Mouse (Mus musculus): Measurements from ENCODE around the gene A830005F24Rik. TPM values are rescaled to one million over a fixed set of nuclear protein-coding genes. Genes with fewer than 3 reads are reported as not detected.

The A830005F24Rik gene
- total RNA-seq (2012; rRNA removed) (1.8 and 2.4 TPM in 2 replicates), total RNA-seq (2014; rRNA removed) (2.7 and 4.2 TPM in 2 replicates), polyA plus RNA-seq (2012; ENCODE audit: insufficient read length, low read depth) (2.0 and 2.8 TPM in 2 replicates)

- Histone ChIP-seq H3K27ac (ENCODE audit: insufficient read depth, low read depth) (no peak within 1 kb of the TSS), H3K9ac (ENCODE audit: insufficient read depth, low read depth) (peak within 1 kb of the TSS; percentile 90), H3K36me3 (replicated peaks in 1 of 2; ENCODE audit: control insufficient read depth in 1 of 2, insufficient read depth in 1 of 2, low read length in 1 of 2) (peaks cover 0 to 11% of the 10 kb centered on the region in 2 experiments), H3K79me2 (replicated peaks; ENCODE audit: control insufficient read depth, extremely low read depth, insufficient read depth, poor library complexity, severe bottlenecking) (no peaks in the 10 kb centered on the region), H3K27me3 (replicated peaks) (no peaks in the 10 kb centered on the region), H3K9me3 (replicated peaks; ENCODE audit: low read length) (no peaks in the 10 kb centered on the region), H3K4me3 (replicated peaks in 1 of 3; ENCODE audit: low read depth in 2 of 3, low read length in 2 of 3, poor library complexity in 1 of 3) (peak within 1 kb of the TSS; percentile 70 to 97 (median 92)), H3K4me2 (ENCODE audit: insufficient read depth, low read depth, poor library complexity, severe bottlenecking) (peak within 1 kb of the TSS; percentile 90), H3K4me1 (ENCODE audit: control insufficient read depth in 1 of 2, insufficient read depth in 2 of 2) (peaks cover 7 to 33% of the 10 kb centered on the region in 2 experiments; a peak in 3 of 4 replicates)
- DNase-seq (ENCODE audit: extremely low read depth) = peak; percentile 91
- in situ Hi-C loops (cut with MboI; ENCODE audit: low pct_ligation_motif_present, low pct_unique_long_range_greater_than_20kb, low sequenced_read_pairs) (no loop called here), dilution Hi-C loops (cut with MboI; ENCODE audit: extremely low pct_ligation_motif_present, extremely low pct_unique_long_range_greater_than_20kb, low sequenced_read_pairs) (no loop called here)
- no peak for TF ChIP-seq MEF2A (IDR thresholded peaks at IDR 0.05; ENCODE audit: borderline replicate concordance, low read depth, low read length)
- TF ChIP-seq ETS1 (conservative IDR thresholded peaks at IDR 0.05; ENCODE audit: low read depth, low read length) = no peak
- no peak for TF ChIP-seq CTCF (conservative IDR thresholded peaks at IDR 0.05 in 1 of 2, IDR thresholded peaks at IDR 0.05 in 1 of 2; ENCODE audit: low read depth in 2 of 2, low read length in 2 of 2)
- peak; percentile 76; the same call in 1 of the 2 replicates for TF ChIP-seq NELFE (IDR thresholded peaks at IDR 0.05; ENCODE audit: low read depth, low read length)
- TF ChIP-seq ELF1 (IDR thresholded peaks at IDR 0.05; ENCODE audit: low read depth, low read length) = peak; percentile 97
- no peak for TF ChIP-seq JUN (IDR thresholded peaks at IDR 0.05; ENCODE audit: insufficient read depth, low read depth, low read length)
- no peak for TF ChIP-seq CHD2 (IDR thresholded peaks at IDR 0.05; ENCODE audit: low read length)
- TF ChIP-seq PAX5 (IDR thresholded peaks at IDR 0.05; ENCODE audit: low read length) = no peak
- no peak for TF ChIP-seq UBTF (IDR thresholded peaks at IDR 0.05; ENCODE audit: low read depth, low read length)
- TF ChIP-seq SMC3 (IDR thresholded peaks at IDR 0.05; ENCODE audit: low read depth, low read length) = no peak
- TF ChIP-seq IRF4 (IDR thresholded peaks at IDR 0.05; ENCODE audit: low read depth, low read length) = peak; percentile 6; the same call in 1 of the 2 replicates
- TF ChIP-seq POLR2A (IDR thresholded peaks at IDR 0.05; ENCODE audit: low read depth, low read length) = peak; percentile 86
- TF ChIP-seq JUND (conservative IDR thresholded peaks at IDR 0.05; ENCODE audit: low read depth, low read length) = no peak
- peak; percentile 14; the same call in 1 of the 2 replicates for TF ChIP-seq ZNF384 (IDR thresholded peaks at IDR 0.05; ENCODE audit: low read depth, low read length)
- peak; percentile 73 for TF ChIP-seq TCF12 (IDR thresholded peaks at IDR 0.05; ENCODE audit: low read depth, low read length)
- peak; percentile 70 for TF ChIP-seq SIN3A (IDR thresholded peaks at IDR 0.05; ENCODE audit: low read length)
- TF ChIP-seq MYC (IDR thresholded peaks at IDR 0.05; ENCODE audit: low read depth, low read length) = peak; percentile 35; the same call in 1 of the 2 replicates
- TF ChIP-seq MXI1 (IDR thresholded peaks at IDR 0.05; ENCODE audit: low read depth, low read length) = peak; percentile 76
- TF ChIP-seq MAZ (IDR thresholded peaks at IDR 0.05; ENCODE audit: low read depth, low read length) = no peak
- TF ChIP-seq E2F4 (IDR thresholded peaks at IDR 0.05; ENCODE audit: insufficient replicate concordance, low read depth, low read length) = no peak
- TF ChIP-seq EP300 (IDR thresholded peaks at IDR 0.05; ENCODE audit: low read length) = no peak
- peak; percentile 84 for TF ChIP-seq MAFK (IDR thresholded peaks at IDR 0.05; ENCODE audit: insufficient replicate concordance, low read length)
- peak; percentile 84 for TF ChIP-seq NRF1 (IDR thresholded peaks at IDR 0.05; ENCODE audit: low read depth, low read length)
- no peak for TF ChIP-seq ZC3H11A (IDR thresholded peaks at IDR 0.05; ENCODE audit: low read depth, low read length)
- peak; percentile 35; the same call in 1 of the 2 replicates for TF ChIP-seq GABPA (IDR thresholded peaks at IDR 0.05; ENCODE audit: insufficient replicate concordance, low read depth, low read length)
- no peak for TF ChIP-seq USF1 (IDR thresholded peaks at IDR 0.05; ENCODE audit: low read depth, low read length)
- TF ChIP-seq ZMIZ1 (IDR thresholded peaks at IDR 0.05; ENCODE audit: low read depth, low read length) = peak; percentile 53; the same call in 1 of the 2 replicates
- no peak for TF ChIP-seq USF2 (conservative IDR thresholded peaks at IDR 0.05; ENCODE audit: low read depth, low read length)
- peak; percentile 74; the same call in 1 of the 2 replicates for TF ChIP-seq CHD1 (IDR thresholded peaks at IDR 0.05; ENCODE audit: low read depth, low read length)
- no peak for TF ChIP-seq ZKSCAN1 (IDR thresholded peaks at IDR 0.05; ENCODE audit: borderline replicate concordance, low read depth, low read length)
- TF ChIP-seq TBP (conservative IDR thresholded peaks at IDR 0.05; ENCODE audit: low read depth, low read length) = peak; percentile 59; the same call in 1 of the 2 replicates
- no peak for TF ChIP-seq BHLHE40 (IDR thresholded peaks at IDR 0.05; ENCODE audit: low read depth, low read length)
- no peak for TF ChIP-seq RAD21 (IDR thresholded peaks at IDR 0.05; ENCODE audit: low read depth, low read length)
- TF ChIP-seq HCFC1 (IDR thresholded peaks at IDR 0.05; ENCODE audit: low read depth, low read length) = peak; percentile 99
- peak; percentile 82; the same call in 1 of the 2 replicates for TF ChIP-seq KAT2A (IDR thresholded peaks at IDR 0.05; ENCODE audit: insufficient replicate concordance, low read length)
- TF ChIP-seq POLR2AphosphoS2 (IDR thresholded peaks at IDR 0.05; ENCODE audit: low read depth, low read length) = peak; percentile 54; the same call in 1 of the 2 replicates
- peak; percentile 54; the same call in 1 of the 2 replicates for TF ChIP-seq MAX (IDR thresholded peaks at IDR 0.05; ENCODE audit: low read length)
Measured at GRCm38 (mm10) chr13:48513003-48513929, at the start of gene A830005F24Rik, which contains the start of gene Zfp169. A830005F24Rik (plus strand) TSS chr13:48513570. Zfp169 (minus strand) TSS chr13:48513451.
